Mouse (Mus musculus) effector memory CD4-positive, alpha-beta T cell, adult 7 months (primary cell): ENCODE results near the gene Gm29133. TPM values are rescaled to one million over a fixed set of nuclear protein-coding genes. Genes with fewer than 3 reads are reported as not detected.

ENCODE experiments used
- polyA plus RNA-seq: library from polyadenylated mRNA; unstranded; fragments of 100-300 nt; shearing (Covaris generic); gene quantifications from one replicate; pipeline ENCODE4 v1.2.1, GENCODE M21; 2017

Gene Gm29133
- not detected for polyA plus RNA-seq

GRCm38 (mm10) chr3:75747897-75748296 lies at the start of gene Gm29133:
Gene Gm29133 (plus strand): TSS chr3:75748197.

Other genes starting within 250 kb of the Gm29133 start
- gene Pdcd10, start 191.3 kb upstream of the Gm29133 start, polyA plus RNA-seq: 220 TPM
- gene Serpini1, start 190.7 kb upstream of the Gm29133 start, polyA plus RNA-seq: 18.8 TPM
- gene Golim4, start 208.8 kb downstream of the Gm29133 start, polyA plus RNA-seq: 24.5 TPM